Mouse (Mus musculus): ENCODE data around the gene Map3k5.
"Not testable (repeated sequence)": the region's sequence is repeated elsewhere in the genome, so short reads cannot be mapped to it uniquely, and the experiment has no call there.

DNA sequence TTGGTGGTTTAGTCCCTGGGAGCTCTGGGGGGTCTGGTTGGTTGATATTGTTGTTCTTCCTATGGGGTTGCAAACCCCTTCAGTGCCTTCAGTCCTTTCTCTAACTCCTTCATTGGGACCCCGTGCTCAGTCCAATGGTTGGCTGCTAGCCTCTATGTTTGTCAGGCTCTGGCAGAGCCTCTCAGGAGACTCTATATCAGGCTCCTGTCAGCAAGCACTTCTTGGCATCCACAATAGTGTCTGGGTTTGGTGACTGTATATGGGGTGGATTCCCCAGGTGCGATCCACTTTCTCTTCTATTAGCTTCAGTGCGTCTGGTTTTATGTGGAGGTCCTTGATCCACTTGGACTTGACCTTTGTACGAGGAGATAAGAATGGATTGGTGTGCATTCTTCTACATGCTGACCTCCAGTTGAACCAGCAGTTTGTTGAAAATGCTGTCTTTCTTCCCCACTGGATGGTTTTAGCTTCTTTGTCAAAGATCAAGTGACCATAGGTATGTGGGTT lies 7.8 kb upstream of the Map3k5 start:
- not testable (repeated sequence) for TF ChIP-seq CTCF (IDR thresholded peaks at IDR 0.05; ENCODE audit: insufficient read depth, low read length); POLR2A (IDR thresholded peaks at IDR 0.05; ENCODE audit: borderline replicate concordance, extremely low read depth, low read depth, low read length)

All from lung, adult 2 months (tissue).